Mouse (Mus musculus) MEL (cell line): ENCODE measurements at regions not wholly inside any gene's neighbourhood (a gene's known extent, or its start where the extent isn't known, plus 50 kb on each side); places are given as distances from the start of the nearest gene placed in this dataset.

ENCODE experiments used
- DNase-seq: peaks from one replicate; pipeline ENCODE4 v3.0.0; 2011; ENCODE audit warnings: low read depth, low spot score
- H3K27ac ChIP-seq: 2 replicates; pipeline ENCODE4 v1.5.1; 2012; ENCODE audit warnings: low read depth, mild to moderate bottlenecking, control low read depth, low read length, moderate library complexity; ENCODE audit not compliant: control insufficient read depth
- H3K27me3 ChIP-seq, 2 experiments: fragments of 150-350 bp in 1 of 2; sonication (generic) in 1 of 2; 2 replicates each; pipeline ENCODE4 v1.6.1; 2012; ENCODE audit warnings: low read length in 2 of 2, mild to moderate bottlenecking in 2 of 2, improper control_type of control experiment in 1 of 2, moderate library complexity in 1 of 2; ENCODE audit not compliant: insufficient read depth in 2 of 2, control insufficient read depth in 1 of 2
- H3K36me3 ChIP-seq, 2 experiments: 2 replicates each; pipeline ENCODE4 v1.6.1; 2012 to 2014; ENCODE audit warnings: low read length in 2 of 2, improper control_type of control experiment in 1 of 2, inconsistent platforms in 1 of 2, mild to moderate bottlenecking in 1 of 2; ENCODE audit not compliant: insufficient read depth in 2 of 2, control insufficient read depth in 1 of 2
- H3K4me1 ChIP-seq, 2 experiments: fragments of 150-350 bp in 1 of 2; sonication (generic) in 1 of 2; 2 replicates each; pipeline ENCODE4 v1.6.1; 2012; ENCODE audit warnings: low read length in 2 of 2, improper control_type of control experiment in 1 of 2, mild to moderate bottlenecking in 1 of 2; ENCODE audit not compliant: insufficient read depth in 2 of 2, control insufficient read depth in 1 of 2
- H3K4me3 ChIP-seq, 2 experiments: fragments of 150-350 bp in 1 of 2; sonication (generic) in 1 of 2; 2 replicates each; pipeline ENCODE4 v1.5.1; 2012; ENCODE audit warnings: low read depth in 2 of 2, low read length in 2 of 2, mild to moderate bottlenecking in 2 of 2, moderate library complexity in 2 of 2, control low read depth in 1 of 2, improper control_type of control experiment in 1 of 2; ENCODE audit not compliant: control insufficient read depth in 1 of 2, insufficient read depth in 1 of 2
- H3K79me2 ChIP-seq: 2 replicates; pipeline ENCODE4 v1.6.1; 2012; ENCODE audit warnings: mild to moderate bottlenecking, low read length, moderate library complexity; ENCODE audit not compliant: control insufficient read depth, poor library complexity, insufficient read depth
- H3K9ac ChIP-seq: 2 replicates; pipeline ENCODE4 v1.6.1; 2012; ENCODE audit warnings: low read depth, mild to moderate bottlenecking, control low read depth, low read length, moderate library complexity; ENCODE audit not compliant: control insufficient read depth, poor library complexity, severe bottlenecking
- H3K9me3 ChIP-seq: fragments of 150-350 bp; sonication (generic); replicated peaks from 2 replicates; pipeline ENCODE4 v1.6.1; 2012; ENCODE audit warnings: mild to moderate bottlenecking, low read length, improper control_type of control experiment, moderate library complexity; ENCODE audit not compliant: insufficient read depth
- ELF1 ChIP-seq: IDR thresholded peaks from 2 replicates; pipeline ENCODE4 v1.6.1; 2014; ENCODE audit warnings: low read depth, mild to moderate bottlenecking, inconsistent platforms, low read length, improper control_type of control experiment, moderate library complexity
- EP300 ChIP-seq, 2 experiments: IDR thresholded peaks; 2 replicates each; pipeline ENCODE4 v1.6.1; 2011; ENCODE audit warnings: improper control_type of control experiment in 2 of 2, low read length in 2 of 2, low read depth in 1 of 2, mild to moderate bottlenecking in 1 of 2
- ETS1 ChIP-seq: IDR thresholded peaks from 2 replicates; pipeline ENCODE4 v1.6.1; 2012; ENCODE audit warnings: low read depth, mild to moderate bottlenecking, inconsistent platforms, low read length, improper control_type of control experiment, moderate library complexity
- GATA1 ChIP-seq: IDR thresholded peaks from 2 replicates; pipeline ENCODE4 v1.6.1; 2011; ENCODE audit warnings: low read depth, low read length, improper control_type of control experiment
- HCFC1 ChIP-seq: IDR thresholded peaks from 2 replicates; pipeline ENCODE4 v1.6.1; 2012; ENCODE audit warnings: low read depth, mild to moderate bottlenecking, inconsistent platforms, low read length, improper control_type of control experiment, moderate library complexity
- JUND ChIP-seq: IDR thresholded peaks from 2 replicates; pipeline ENCODE4 v1.6.1; 2011; ENCODE audit warnings: low read depth, mild to moderate bottlenecking, improper control_type of control experiment, low read length
- MAX ChIP-seq: IDR thresholded peaks from 2 replicates; pipeline ENCODE4 v1.6.1; 2011; ENCODE audit warnings: low read length, improper control_type of control experiment
- MEF2A ChIP-seq: IDR thresholded peaks from 2 replicates; pipeline ENCODE4 v1.6.1; 2014; ENCODE audit warnings: low read depth, mild to moderate bottlenecking, inconsistent platforms, low read length, improper control_type of control experiment; ENCODE audit not compliant: poor library complexity, insufficient replicate concordance, severe bottlenecking; ENCODE audit errors: extremely low read depth
- MXI1 ChIP-seq: IDR thresholded peaks from 2 replicates; pipeline ENCODE4 v1.6.1; 2011; ENCODE audit warnings: mild to moderate bottlenecking, low read depth, low read length, improper control_type of control experiment
- MYB ChIP-seq: IDR thresholded peaks from 2 replicates; pipeline ENCODE4 v1.6.1; 2011; ENCODE audit warnings: mild to moderate bottlenecking, low read depth, low read length, improper control_type of control experiment
- MYC ChIP-seq: IDR thresholded peaks from 2 replicates; pipeline ENCODE4 v1.6.1; 2011; ENCODE audit warnings: low read depth, mild to moderate bottlenecking, low read length, improper control_type of control experiment, moderate library complexity
- NELFE ChIP-seq: IDR thresholded peaks from 2 replicates; pipeline ENCODE4 v1.6.1; 2011; ENCODE audit warnings: low read depth, low read length, improper control_type of control experiment
- POLR2AphosphoS2 ChIP-seq: IDR thresholded peaks from 2 replicates; pipeline ENCODE4 v1.6.1; 2011; ENCODE audit warnings: low read length, improper control_type of control experiment
- POLR2AphosphoS5 ChIP-seq: IDR thresholded peaks from 2 replicates; pipeline ENCODE4 v1.6.1; 2012; ENCODE audit warnings: low read depth, borderline replicate concordance, mild to moderate bottlenecking, inconsistent platforms, low read length, moderate library complexity, mixed read lengths
- RCOR1 ChIP-seq: IDR thresholded peaks from 2 replicates; pipeline ENCODE4 v1.6.1; 2012; ENCODE audit warnings: low read depth, mild to moderate bottlenecking, inconsistent platforms, low read length, improper control_type of control experiment
- SMC3 ChIP-seq: IDR thresholded peaks from 2 replicates; pipeline ENCODE4 v1.6.1; 2011; ENCODE audit warnings: low read depth, low read length, improper control_type of control experiment
- TCF12 ChIP-seq: IDR thresholded peaks from 2 replicates; pipeline ENCODE4 v1.6.1; 2014; ENCODE audit warnings: low read depth, mild to moderate bottlenecking, inconsistent platforms, low read length, improper control_type of control experiment, moderate library complexity
- USF2 ChIP-seq, 2 experiments: IDR thresholded peaks; 2 replicates each; pipeline ENCODE4 v1.6.1; 2011 to 2012; ENCODE audit warnings: improper control_type of control experiment in 2 of 2, low read length in 2 of 2, borderline replicate concordance in 1 of 2, inconsistent platforms in 1 of 2, low read depth in 1 of 2, mild to moderate bottlenecking in 1 of 2; ENCODE audit not compliant: insufficient read depth in 1 of 2
- ZC3H11A ChIP-seq: IDR thresholded peaks from 2 replicates; pipeline ENCODE4 v1.6.1; 2012; ENCODE audit warnings: low read depth, mild to moderate bottlenecking, inconsistent platforms, low read length, improper control_type of control experiment

DNA sequence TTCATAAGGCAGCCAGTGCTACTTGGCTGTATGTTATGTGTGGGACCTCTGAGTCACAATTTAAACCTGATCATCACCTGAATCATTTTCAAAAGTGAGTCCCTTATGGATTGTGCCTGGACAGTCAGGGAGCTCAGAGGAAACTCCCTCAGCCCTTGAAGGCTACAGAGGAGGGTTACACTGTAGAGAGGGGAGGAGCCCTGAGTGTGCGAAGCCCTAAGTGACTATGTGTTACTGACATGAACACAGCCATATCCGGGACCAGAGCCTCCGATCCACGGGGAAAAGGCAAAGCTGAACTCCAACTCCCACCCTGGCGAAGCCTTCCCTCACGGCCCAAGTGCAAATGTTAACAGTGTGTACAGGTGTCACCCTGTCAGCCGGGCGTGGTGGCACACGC is 53.7 kb upstream of the Cd180 start:
- no peaks in the 10 kb centered on the region for H3K36me3 ChIP-seq
- H3K79me2 ChIP-seq = no peaks in the 10 kb centered on the region
- H3K9me3 ChIP-seq = no peaks in the 10 kb centered on the region
- H3K4me3 ChIP-seq = no peak overlapping the region
- no peaks in the 10 kb centered on the region for H3K27me3 ChIP-seq
- TF ChIP-seq ELF1 (no peak), ETS1 (no peak), MYC (no peak), POLR2AphosphoS5 (no peak), GATA1 (no peak), EP300 (IDR thresholded peaks at IDR 0.05; ENCODE audit: low read depth in 1 of 2, low read length in 2 of 2) (no peak)
- H3K27ac ChIP-seq = no peak overlapping the region
- no peak overlapping the region for H3K9ac ChIP-seq
- DNase-seq = no peak
- H3K4me1 ChIP-seq = no peaks in the 10 kb centered on the region

DNA sequence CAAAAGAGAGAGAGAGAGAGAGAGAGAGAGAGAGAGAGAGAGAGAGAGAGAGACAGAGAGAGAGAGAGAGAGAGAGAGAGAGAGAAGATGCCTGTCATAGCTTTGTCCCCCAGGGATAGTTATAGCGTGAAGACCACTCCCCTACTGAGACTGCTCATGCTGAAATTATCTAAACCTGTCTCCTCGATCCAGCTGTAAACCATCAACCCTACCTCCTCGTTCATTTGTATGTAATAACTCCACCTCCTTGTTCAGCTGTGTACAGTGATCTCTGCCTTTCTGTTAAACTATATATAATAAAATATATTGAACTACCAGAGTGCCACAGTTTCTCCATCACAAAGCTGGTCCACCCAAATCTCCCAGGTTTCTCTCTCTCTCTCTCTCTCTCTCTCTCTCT is 53.2 kb upstream of the Cd180 start:
- Histone ChIP-seq H3K9ac (no peak overlapping the region), H3K36me3 (no peaks in the 10 kb centered on the region), H3K27me3 (no peaks in the 10 kb centered on the region), H3K27ac (no peak overlapping the region), H3K4me1 (no peaks in the 10 kb centered on the region), H3K79me2 (no peaks in the 10 kb centered on the region), H3K9me3 (no peaks in the 10 kb centered on the region), H3K4me3 (no peak overlapping the region)
- TF ChIP-seq POLR2AphosphoS5 = no peak
- no peak for TF ChIP-seq ZC3H11A
- TF ChIP-seq NELFE = no peak
- TF ChIP-seq HCFC1 = no peak
- TF ChIP-seq SMC3 = no peak
- no peak for TF ChIP-seq TCF12
- no peak for TF ChIP-seq JUND
- no peak for TF ChIP-seq MEF2A
- TF ChIP-seq USF2 (IDR thresholded peaks at IDR 0.05; ENCODE audit: borderline replicate concordance in 1 of 2, insufficient read depth in 1 of 2, low read depth in 1 of 2, low read length in 2 of 2) = no peak
- TF ChIP-seq POLR2AphosphoS2 = no peak
- no peak for TF ChIP-seq RCOR1
- TF ChIP-seq MXI1 = no peak
- TF ChIP-seq MYB = no peak
- no peak for TF ChIP-seq MAX
- DNase-seq = no peak
